Mouse (Mus musculus): ENCODE measurements around the gene Plau.

Gene Plau

GRCm38 (mm10) chr14:20844671-20845576, 8.5 kb downstream of the Plau start:
- DNase-seq (ENCODE audit: low spot score in 2 of 2) = no peak

GRCm38 (mm10) chr14:20845577-20846088, 9.2 kb downstream of the Plau start:
- DNase-seq (ENCODE audit: low spot score in 2 of 2) = no peak

DNA sequence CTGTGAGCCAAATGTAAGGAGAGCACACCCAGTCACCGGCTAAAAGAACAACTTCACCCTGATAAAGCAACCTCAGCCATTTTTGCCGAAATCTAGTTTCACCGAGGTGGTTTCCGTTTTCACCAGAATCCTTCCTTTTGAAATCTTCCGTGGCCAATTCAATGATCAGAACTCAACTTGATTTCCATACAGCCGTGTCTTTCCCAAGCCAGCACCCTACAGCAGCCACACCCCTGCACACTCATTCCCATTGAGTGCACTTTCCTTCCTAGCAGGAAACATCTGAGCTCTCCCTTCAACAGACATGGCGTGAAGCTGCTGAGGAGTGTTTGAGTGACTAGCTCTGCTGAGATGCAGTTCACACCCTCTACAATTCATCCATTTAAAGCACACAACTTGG, 9.8 kb downstream of the Plau start:
- no peak for DNase-seq (ENCODE audit: low spot score in 2 of 2)

DNA sequence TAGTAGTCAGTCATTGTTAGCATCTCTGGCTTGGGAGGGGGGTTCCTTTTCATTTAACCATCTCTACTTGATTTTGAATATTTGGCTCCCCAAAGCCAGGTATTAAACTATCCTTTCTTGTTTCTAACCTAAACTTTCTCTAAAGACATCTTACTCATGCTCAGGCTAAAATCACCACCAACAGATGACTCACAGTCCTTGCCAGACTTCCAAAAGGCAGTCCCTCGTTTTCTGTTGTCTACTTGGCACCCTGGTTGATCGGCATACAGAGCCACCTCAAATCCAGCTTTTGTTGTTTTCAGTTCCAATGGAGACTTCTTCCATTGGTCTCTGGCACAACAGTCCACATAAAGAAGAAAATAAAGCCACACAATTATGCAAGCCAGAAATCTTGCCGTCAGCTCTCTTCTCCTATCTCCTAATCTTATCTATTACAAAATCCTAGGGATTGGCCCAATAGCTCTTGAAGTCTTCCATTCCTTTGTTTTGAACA, 11.2 kb downstream of the Plau start:
- DNase-seq (ENCODE audit: low spot score in 2 of 2) = no peak

DNA sequence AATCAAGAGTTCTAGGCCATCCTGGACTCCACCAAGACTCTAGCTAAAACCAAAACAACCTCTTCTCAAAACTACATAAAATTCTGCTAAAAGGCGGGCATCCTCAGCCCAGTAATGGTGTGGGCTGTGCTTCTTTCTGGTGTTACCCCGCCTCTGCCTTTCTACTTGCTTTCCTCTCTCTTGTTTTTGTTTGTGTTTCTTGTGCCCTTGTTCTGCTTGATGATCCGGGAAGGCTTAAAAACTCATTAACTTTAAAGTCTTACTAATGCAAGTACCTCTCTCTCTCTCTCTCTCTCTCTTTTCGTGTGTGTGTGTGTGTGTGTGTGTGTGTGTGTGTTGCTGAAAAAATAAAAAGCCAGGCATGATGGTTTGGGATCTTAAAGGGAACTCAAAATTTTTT, 13.3 kb downstream of the Plau start:
- no peak for DNase-seq (ENCODE audit: low spot score in 2 of 2)

DNA sequence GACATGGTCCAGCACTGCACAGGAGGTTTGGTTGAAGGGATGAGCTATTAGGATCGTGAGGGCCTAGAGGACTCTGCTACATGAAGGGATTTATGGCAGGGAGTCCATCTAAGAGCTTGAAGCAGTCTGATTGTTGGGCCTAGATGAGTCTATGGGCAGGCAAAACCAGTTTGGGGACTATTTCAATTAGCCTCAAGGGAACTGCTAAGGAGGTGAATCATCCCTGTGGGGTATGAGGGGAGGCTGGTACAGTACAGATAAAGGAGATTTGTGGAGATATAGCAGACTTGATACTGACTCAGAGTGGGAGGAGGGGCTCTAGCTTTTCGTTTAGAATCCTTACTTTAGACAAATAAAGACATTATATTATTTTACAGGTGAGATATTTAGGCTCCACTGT, 14.0 kb downstream of the Plau start:
- DNase-seq (ENCODE audit: low spot score in 2 of 2) = no peak

DNA sequence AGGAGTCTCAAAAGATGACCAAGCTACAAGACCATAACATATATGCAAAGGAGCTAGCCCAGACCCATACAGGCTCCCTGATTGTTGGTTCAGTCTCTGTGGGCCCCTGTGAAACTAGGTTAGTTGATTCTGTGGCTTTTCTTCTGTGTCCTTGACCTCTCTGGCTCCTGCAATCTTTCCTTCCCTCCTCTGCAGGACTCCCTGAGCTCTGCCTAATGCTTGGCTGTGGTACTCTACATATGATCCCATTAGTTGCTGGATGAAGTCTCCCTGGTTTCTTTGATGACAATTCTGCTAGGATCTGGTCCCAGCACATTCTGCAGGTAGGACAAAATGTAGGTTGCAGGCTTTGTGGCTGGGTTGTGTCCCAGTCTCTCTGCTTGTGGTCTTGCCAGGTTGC, 15.3 kb downstream of the Plau start:
- DNase-seq (ENCODE audit: low spot score in 2 of 2) = no peak

DNA sequence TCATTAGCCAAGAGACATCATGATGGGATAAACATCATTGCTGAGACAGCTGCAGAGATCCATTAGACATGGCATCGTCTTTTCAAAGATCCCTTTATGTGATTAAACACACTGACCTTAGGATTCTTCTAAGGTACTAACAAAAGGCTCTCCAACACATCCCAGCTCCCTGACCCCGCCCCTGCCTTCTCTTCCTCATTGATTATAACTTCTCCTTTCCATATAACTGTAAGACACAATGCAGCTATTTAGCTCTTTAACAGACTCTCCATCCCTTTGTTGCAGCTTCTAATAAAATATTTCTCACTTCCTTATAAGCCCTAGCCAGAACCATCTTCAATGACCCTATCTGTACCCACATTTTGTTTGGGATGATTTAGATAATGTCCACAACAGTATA, 24.7 kb downstream of the Plau start:
- no peak for DNase-seq (ENCODE audit: low spot score in 2 of 2)

GRCm38 (mm10) chr14:20861559-20861958, 25.1 kb downstream of the Plau start:
- no peak for DNase-seq (ENCODE audit: low spot score in 2 of 2)

DNA sequence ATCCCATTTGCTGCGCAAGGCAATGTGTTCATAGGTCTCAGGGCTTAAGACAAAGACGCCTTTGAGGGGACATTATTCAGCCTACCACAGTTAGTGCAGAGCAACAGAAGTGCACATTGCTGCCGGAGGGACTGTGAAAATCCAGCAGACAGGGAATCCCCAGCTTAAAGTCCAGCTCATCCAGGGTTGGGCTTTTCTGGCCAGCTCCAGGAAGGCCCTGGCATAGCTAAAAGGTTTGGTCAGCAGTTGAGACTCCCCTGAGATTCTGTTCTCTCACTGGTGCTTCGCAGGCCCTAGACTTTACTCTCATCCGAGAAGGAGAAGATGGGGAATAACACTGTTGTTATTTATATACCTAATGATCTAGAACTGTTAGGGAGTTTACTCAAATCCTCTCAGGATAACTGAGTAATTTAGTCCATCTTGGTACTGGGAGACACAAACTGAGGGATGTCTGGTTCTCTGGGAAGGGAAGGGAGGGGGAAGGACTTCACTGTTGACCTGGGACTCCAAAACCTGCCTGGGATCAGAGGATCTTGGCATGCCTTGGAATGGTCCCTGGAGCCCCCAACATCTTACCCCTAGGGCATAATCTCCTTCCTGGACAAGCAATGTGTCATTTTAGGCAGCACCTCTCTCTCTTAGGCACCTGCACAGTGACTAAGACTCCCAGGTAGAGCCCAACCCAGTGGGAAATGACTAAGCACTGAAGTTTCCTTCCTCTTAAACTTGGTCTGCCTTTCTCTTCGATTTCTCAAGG, 27.0 kb downstream of the Plau start:
- no peak for DNase-seq (ENCODE audit: low spot score in 2 of 2)

DNA sequence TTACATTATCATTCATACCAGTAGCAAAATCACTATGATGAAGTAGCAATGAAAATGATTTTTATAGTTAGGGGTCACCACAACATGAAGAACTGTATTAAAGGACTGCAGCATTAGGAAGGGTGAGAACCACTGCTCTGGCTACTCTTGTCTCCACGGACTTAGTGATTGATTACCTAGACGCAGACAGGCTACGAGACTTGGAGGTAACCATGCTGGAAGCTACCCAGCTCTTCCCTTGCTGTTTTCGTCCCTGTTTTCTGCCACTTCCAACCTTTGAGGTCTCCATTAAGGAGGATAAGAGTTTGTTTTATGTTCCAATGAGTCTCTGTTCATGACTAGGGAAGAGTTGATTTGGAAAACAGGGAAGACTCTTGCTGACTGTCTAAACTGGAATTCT, 27.7 kb downstream of the Plau start:
- DNase-seq (ENCODE audit: low spot score in 2 of 2) = no peak

- DNase-seq (ENCODE audit: low spot score in 2 of 2) = no peak
These were observed 29.1 kb downstream of the Plau start for GRCm38 (mm10) chr14:20865604-20866003.

DNA sequence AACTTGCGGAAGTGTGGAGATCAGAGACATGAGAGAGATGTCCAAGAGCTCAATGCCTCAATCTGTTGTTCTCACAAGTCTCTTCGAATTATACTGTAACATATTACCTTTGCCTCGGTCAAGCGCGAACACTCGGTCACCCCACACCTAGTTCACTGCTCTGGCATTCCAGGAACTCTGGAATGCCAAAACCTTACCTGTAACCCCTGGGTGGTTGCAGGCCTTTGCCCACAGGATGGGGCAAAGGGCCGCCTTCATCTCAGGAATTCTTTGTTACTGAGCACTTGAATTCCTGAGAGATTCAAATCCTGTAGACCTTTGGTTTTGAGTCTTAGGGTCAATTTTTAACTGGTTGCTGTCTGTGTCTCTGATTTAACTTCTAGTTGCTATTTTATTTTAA, 29.9 kb downstream of the Plau start:
- DNase-seq (ENCODE audit: low spot score in 2 of 2) = no peak

- no peak for DNase-seq (ENCODE audit: low spot score in 2 of 2)
These were observed 33.6 kb downstream of the Plau start for GRCm38 (mm10) chr14:20870110-20870509.

GRCm38 (mm10) chr14:20871495-20871894, 35.0 kb downstream of the Plau start:
- no peak for DNase-seq (ENCODE audit: low spot score in 2 of 2)

- peak; percentile 69 to 84 for DNase-seq (ENCODE audit: low spot score in 2 of 2)
These were observed 36.8 kb downstream of the Plau start for GRCm38 (mm10) chr14:20873307-20873706.

GRCm38 (mm10) chr14:20873931-20874330, 37.5 kb downstream of the Plau start:
- no peak for DNase-seq (ENCODE audit: low spot score in 2 of 2)

- DNase-seq (ENCODE audit: low spot score in 2 of 2) = no peak
These were observed 48.2 kb downstream of the Plau start for GRCm38 (mm10) chr14:20884691-20885090.

DNA sequence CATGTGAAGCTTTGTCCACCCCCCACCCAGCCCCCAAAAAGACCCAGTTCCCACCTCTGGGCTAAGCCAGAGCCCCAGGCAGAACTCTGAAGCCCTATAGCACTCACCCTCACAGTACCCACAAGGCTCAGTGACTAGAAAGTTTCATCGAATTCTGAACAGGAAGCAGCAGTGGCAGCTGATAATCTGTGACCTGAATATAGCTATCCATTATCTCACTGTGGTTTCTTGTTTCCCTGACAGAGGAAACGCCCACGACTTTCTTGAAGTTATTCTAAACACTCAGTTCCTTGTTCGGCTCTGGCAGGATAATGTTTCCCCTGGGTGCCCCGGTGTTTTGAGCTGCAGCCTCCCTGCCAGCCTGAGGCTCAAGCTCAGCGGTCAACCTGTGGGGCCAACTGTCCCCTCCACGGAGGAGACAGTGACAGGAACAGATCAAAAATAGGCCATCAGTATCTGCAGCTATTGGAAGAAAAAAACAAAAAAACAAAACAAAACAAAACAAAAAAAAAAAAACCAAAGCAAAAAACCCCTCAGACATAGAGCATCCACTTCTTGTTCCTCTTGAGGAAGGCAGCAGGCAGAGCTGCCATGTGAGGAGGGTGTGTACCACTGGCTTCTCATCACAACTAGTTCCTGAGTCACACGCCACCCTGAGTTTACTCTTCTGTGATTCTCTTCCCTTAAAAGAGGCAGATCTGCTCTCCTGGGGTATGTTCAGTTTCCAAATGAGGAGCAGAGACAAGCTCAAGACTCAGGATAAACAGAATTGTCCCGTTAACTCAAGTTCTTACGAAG, 48.8 kb downstream of the Plau start:
- no peak for DNase-seq (ENCODE audit: low spot score in 2 of 2)

DNA sequence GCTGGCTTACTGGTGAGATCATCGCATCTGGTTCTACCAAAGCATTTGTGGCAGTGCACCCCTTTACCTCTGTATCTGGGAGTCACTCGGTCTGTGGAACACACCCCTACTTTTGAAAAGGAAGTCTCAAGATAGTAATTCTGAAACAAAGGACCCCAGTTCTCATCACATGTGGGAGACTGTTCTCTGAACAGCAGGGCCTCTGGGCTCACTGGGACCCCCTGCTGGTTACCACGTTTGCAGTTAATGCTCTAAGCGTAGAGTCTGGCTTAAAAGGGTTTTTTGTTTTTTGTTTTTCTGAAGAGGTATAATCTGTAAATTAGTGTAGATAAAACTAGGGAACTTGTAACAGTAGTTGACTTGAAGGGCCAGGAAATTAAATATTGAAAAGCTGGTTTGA, 49.8 kb downstream of the Plau start:
- peak in 1 of 2 experiments; percentile 16 for DNase-seq (ENCODE audit: low spot score in 2 of 2)

DNA sequence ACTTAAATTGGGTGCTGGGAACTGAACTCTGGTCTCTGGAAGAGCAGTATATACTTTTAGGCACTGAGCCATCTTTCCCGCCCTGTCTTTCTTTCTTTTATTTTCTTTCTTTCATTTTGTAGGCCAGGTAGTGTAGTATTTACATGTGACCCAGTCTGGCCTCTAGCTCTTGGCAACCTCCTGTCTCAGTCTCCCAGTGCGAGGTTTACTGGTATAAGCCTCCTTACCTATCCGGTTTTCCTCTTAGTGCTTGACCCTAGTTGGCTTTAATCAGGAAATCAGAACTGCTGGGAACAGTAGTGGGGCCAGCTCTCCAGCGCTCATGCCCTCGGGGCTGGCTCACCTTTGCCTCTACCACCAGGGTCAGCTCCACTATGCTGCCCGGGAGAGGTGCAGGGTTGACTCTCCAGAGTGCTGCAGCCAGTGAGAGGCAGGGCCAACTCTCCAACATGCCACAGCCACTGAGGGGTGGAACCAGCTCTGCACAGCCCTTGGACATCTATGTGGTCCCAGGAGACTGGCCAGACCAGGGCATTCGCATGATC, 51.2 kb downstream of the Plau start:
- DNase-seq (ENCODE audit: low spot score in 2 of 2) = no peak
